Mouse (Mus musculus): ENCODE measurements around the gene Rfx2. TPM values are rescaled to one million over a fixed set of nuclear protein-coding genes. Genes with fewer than 3 reads are reported as not detected.

Gene Rfx2
- total RNA-seq, 2 experiments from 2014 or later, result 3.8 to 5.6 TPM

DNA sequence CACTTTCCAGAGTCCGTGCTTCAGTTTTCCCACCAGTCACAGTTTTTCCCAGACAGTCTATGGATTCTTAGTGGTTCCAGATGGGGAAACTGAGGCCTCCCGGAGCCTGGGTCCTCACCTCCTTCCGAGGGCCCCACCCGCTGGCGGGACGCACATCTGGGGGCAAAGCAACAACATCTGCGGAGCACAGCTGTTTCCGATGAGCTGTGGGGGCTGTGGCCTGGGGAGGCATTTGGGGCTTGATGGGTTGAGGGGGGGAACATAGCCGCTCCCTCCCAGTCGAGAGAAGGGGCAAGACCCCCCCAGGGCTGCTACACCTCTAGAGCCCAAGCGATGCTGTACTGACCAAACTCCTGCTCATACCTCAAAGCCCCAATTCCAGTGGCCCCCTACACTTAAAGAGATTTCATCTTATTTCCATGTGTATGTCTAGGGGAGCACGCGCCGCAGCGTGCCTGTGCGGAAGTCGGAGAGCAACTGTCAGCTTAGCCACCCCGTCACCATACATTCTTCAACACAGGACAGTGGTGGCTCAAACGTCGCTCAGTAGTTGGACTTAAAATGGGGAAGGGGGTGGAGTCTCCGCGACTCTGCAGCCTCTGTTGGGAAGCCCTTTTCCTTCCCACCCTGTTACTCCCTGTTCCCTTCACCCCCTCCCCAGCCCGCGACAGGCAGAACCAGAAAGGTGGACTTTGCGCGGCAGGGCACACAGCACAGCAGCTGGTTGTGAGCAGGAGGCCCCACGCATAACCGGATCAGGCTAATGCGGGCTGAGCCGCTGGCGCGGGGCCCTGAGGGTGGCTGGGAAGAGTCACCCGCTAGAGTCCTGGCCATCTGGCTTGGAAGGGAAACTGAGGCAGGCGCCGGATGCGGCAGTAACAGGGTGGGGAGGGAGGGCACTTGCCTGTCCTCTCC, 76.3 kb downstream of the Rfx2 start:
- no peak for DNase-seq (ENCODE audit: low spot score in 2 of 2)

- no peak for DNase-seq (ENCODE audit: low spot score in 2 of 2)
These were observed 77.4 kb downstream of the Rfx2 start for GRCm38 (mm10) chr17:56753452-56753851.

- DNase-seq (ENCODE audit: low spot score in 2 of 2), result peak in 1 of 2 experiments; percentile 29
These were observed 79.3 kb downstream of the Rfx2 start for GRCm38 (mm10) chr17:56751404-56752072.

DNA sequence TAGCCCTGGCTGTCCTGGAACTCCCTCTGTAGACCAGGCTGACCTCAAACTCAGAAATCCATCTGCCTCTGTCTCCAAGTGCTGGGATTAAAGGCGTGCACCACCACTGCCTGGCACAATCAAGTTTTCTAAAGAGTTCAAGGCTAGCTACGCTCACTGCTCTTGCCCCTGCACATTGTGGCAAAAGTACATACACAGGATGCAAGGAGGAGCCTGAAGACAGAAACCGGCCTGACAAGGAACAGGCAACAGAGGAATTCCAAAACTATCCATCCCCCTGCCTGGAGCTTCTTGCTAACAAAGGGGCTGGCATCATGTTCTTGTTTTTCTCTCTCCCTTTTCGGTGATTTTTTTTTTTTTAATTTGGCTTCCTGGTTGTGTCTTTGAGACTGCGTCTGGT, 86.6 kb downstream of the Rfx2 start:
- DNase-seq (ENCODE audit: low spot score in 2 of 2), result no peak

GRCm38 (mm10) chr17:56740788-56741160, 90.0 kb downstream of the Rfx2 start:
- DNase-seq (ENCODE audit: low spot score in 2 of 2), result no peak

GRCm38 (mm10) chr17:56740118-56740787, 90.6 kb downstream of the Rfx2 start:
- no peak for DNase-seq (ENCODE audit: low spot score in 2 of 2)

DNA sequence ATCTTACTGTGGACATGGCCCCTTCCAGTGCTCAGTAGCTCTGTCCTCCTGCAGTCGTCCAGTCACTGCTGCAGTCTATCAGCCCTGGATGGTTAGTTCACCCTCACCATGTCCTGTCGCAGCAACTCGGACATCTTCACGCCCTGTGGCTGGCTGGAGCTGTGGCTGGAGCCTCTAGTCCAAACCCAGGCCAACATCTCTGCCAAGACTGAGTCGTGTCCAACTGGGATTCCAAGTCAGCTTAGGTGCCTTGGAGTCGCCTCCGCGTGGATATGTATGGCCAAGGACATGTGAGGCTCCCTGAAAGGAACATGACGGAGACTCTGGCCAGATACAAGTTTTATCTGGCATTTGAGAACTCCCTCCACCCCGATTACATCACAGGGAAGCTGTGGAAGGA, 92.6 kb downstream of the Rfx2 start:
- no peak for DNase-seq (ENCODE audit: low spot score in 2 of 2)

GRCm38 (mm10) chr17:56736534-56736933, 94.3 kb downstream of the Rfx2 start:
- no peak for DNase-seq (ENCODE audit: low spot score in 2 of 2)

- no peak for DNase-seq (ENCODE audit: low spot score in 2 of 2)
These were observed 101.2 kb downstream of the Rfx2 start for GRCm38 (mm10) chr17:56729656-56730055.

GRCm38 (mm10) chr17:56729151-56729550, 101.7 kb downstream of the Rfx2 start:
- DNase-seq (ENCODE audit: low spot score in 2 of 2), result no peak

- DNase-seq (ENCODE audit: low spot score in 2 of 2), result no peak
These were observed 102.7 kb downstream of the Rfx2 start for GRCm38 (mm10) chr17:56728117-56728516.

DNA sequence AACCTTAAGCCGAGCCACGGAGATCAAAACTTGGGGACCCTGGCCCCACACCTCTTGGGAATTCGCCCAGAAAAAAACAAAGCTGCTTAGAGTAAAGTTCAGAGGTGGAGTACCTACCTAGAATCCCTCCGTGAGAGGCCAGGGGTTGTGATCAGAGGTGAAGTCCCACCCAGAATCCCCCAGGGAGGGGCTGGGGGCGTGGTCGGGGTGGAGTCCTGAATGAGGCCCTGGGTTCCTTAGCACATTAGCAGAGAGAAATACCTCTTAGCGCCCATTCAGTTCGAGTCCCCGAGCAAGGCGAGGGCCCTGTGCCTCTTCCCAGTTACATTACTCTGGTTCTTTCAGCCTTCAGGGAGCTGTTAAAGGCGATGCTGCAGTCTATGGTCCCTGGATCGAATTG, 103.2 kb downstream of the Rfx2 start:
- DNase-seq (ENCODE audit: low spot score in 2 of 2), result no peak

DNA sequence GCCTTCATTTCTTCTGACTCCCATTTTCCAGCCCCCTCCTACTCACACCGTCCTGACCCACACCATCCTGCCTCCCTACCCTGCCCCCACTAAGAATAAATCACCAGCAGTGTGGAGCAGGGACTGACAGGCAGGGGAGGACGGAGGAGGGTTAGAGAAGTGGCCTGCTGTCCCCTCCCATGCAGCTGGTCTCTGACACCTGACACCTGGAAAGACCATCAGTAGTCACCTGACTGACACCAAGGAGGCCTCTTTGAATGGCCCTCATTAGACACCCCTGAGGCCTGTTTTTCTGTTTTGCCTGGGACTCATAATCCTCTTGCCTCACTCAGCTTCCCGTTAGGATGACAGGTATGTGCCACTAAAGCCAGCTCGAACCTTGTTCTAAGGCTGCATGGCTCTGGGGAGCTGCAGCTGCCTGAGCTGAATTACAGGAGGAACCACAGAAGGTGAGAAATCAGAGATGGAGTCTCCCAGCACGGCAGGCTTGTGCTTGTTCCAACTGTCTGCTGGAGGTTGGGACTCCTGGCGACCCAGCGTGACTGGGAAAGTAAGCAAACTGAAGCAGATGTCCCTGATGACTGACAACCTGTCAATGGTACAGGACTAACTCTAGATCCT, 103.7 kb downstream of the Rfx2 start:
- no peak for DNase-seq (ENCODE audit: low spot score in 2 of 2)

Other genes with a start within 250 kb of the Rfx2 start
- 100 to 1,000 TPM; 117 to 153 TPM for gene Safb2, start 246.4 kb downstream of the Rfx2 start, total RNA-seq (2021)
- gene Safb, start 246.2 kb downstream of the Rfx2 start, total RNA-seq (2021), result 100 to 1,000 TPM; 108 to 136 TPM
- gene 2410015M20Rik, start 221.2 kb downstream of the Rfx2 start, total RNA-seq (2021), result 100 to 1,000 TPM; 360 to 384 TPM
- 100 to 1,000 TPM; 765 to 908 TPM for gene Rpl36, start 217.6 kb downstream of the Rfx2 start, total RNA-seq (2021)
- 100 to 1,000 TPM; 458 to 700 TPM for gene Lonp1, start 204.1 kb downstream of the Rfx2 start, total RNA-seq (2021)
- gene Catsperd, start 202.9 kb downstream of the Rfx2 start, total RNA-seq (2021), result 1 to 10 TPM; 2.4 to 4.3 TPM
- 10 to 100 TPM; 64.9 to 75.7 TPM for gene Ranbp3, start 157.7 kb downstream of the Rfx2 start, total RNA-seq (2021)
- gene Ndufa11, start 113.2 kb downstream of the Rfx2 start, total RNA-seq (2021), result 100 to 1,000 TPM; 276 to 402 TPM
- 10 to 100 TPM; 20.1 to 26.1 TPM for gene Vmac, start 113.0 kb downstream of the Rfx2 start, total RNA-seq (2021)
- gene Nrtn, start 73.5 kb downstream of the Rfx2 start, total RNA-seq (2021), result 1 to 10 TPM; 3.4 to 4.0 TPM
- gene Dus3l, start 66.3 kb downstream of the Rfx2 start, total RNA-seq (2021), result 10 to 100 TPM; 28.3 to 31.3 TPM
- under 1 TPM; 0.48 to 0.93 TPM for gene Prr22, start 60.8 kb downstream of the Rfx2 start, total RNA-seq (2021)
- under 1 TPM in 1 of 2 experiments, not detected in 1; 0.27 TPM for gene Acsbg2, start 43.4 kb upstream of the Rfx2 start, total RNA-seq (2021)
- 1 to 10 TPM in 1 of 2 experiments, under 1 TPM in 1; 0.83 to 2.9 TPM for gene 1700061G19Rik, start 44.5 kb upstream of the Rfx2 start, total RNA-seq (2021)
- gene Mllt1, start 104.4 kb upstream of the Rfx2 start, total RNA-seq (2021), result 10 to 100 TPM; 31.1 to 32.4 TPM
- under 1 TPM in 1 of 2 experiments, not detected in 1; 0.13 TPM for gene Acer1, start 151.1 kb upstream of the Rfx2 start, total RNA-seq (2021)
- 100 to 1,000 TPM; 111 to 124 TPM for gene Clpp, start 159.3 kb upstream of the Rfx2 start, total RNA-seq (2021)
- gene Alkbh7, start 166.3 kb upstream of the Rfx2 start, total RNA-seq (2021), result 10 to 100 TPM; 44.2 to 65.2 TPM
- gene Pspn, start 169.0 kb upstream of the Rfx2 start, total RNA-seq (2021), result 1 to 10 TPM in 1 of 2 experiments, not detected in 1; 1.3 TPM
- gene Gtf2f1, start 180.3 kb upstream of the Rfx2 start, total RNA-seq (2021), result 10 to 100 TPM; 56.4 to 72.1 TPM
- gene Gm17949, start 180.5 kb upstream of the Rfx2 start, total RNA-seq (2021), result under 1 TPM in 1 of 2 experiments, not detected in 1; 0.26 TPM
- gene Khsrp, start 200.5 kb upstream of the Rfx2 start, total RNA-seq (2021), result 10 to 100 TPM; 84.2 to 92.7 TPM
- gene Slc25a41, start 210.6 kb upstream of the Rfx2 start, total RNA-seq (2021), result not detected
- gene Crb3, start 228.1 kb upstream of the Rfx2 start, total RNA-seq (2021), result under 1 TPM; 0.36 to 0.67 TPM
- 100 to 1,000 TPM in 1 of 2 experiments, 10 to 100 TPM in 1; 73.2 to 108 TPM for gene Slc25a23, start 228.8 kb upstream of the Rfx2 start, total RNA-seq (2021)
- 1 to 10 TPM; 1.3 to 2.3 TPM for gene Dennd1c, start 247.5 kb upstream of the Rfx2 start, total RNA-seq (2021)